Mouse (Mus musculus) c-Kit-positive CD71-negative TER-119-negative erythroid progenitor cells, embryonic 14.5 days (primary cell): ENCODE results near the gene Fam207a.

Source experiments
- DNase-seq: peaks from one replicate; pipeline ENCODE4 v3.0.0-alpha.2; 2013; ENCODE audit warnings: low read depth

Gene Fam207a

GRCm38 (mm10) chr10:77455251-77456010 lies 60.2 kb downstream of the Fam207a start:
- DNase-seq: no peak

- DNase-seq: no peak
These were observed 60.8 kb downstream of the Fam207a start for GRCm38 (mm10) chr10:77454795-77455194.

- DNase-seq: no peak
These were observed 63.8 kb downstream of the Fam207a start for GRCm38 (mm10) chr10:77451822-77452221.

DNA sequence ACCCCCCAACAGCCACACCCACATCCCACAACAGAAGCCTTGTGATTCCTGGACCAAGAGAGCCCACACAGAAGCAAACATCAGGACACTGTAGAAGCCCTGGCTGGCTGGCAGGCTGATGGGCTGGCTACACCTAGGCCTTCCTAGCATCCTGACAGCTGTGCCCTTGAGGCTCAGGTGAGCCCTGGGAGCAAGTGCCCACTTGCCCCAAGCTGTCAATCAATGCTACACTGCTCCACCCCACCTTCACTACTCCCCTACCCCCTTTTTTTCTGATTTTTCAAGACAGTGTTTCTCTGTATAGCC lies 65.5 kb downstream of the Fam207a start:
- no peak for DNase-seq

DNA sequence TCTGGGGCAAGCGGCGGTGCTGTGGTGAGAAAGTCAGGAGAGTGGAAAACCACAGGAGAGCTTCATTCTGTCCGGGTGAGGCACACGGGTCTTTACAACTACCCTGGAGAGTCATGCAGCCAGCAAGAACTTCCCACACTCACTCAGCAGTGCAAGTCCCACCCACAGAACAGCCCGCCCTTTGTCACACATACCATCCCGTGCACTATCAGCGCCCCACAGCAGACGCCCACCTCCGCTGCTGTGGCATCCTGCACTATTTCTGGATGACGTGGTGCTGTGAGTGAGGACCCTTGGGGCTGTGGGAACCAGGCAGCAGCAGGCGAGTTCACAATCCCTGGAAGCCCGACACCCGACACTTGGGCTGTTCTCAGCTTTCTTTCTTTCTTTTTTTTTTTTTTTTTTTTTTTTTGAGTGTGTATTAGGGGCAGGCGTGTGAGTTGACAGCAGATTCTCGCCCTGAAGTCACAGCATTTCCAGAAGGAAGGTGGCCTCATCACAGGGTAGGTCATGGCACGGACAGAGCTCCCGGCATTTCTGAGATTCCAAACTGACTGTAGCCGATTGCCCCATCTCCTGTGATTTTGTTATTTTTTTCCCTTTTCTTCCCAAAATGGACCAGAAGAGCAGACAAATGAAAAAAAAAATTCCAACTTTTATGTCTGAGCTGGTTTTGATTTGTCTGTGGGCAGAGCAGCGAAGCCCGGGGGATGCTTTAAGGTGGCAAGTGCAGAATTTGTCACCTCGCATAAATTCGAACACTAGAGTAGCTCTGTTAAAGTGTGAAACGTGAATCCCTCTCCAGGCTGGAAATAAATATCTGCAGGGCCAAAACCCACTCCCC lies 66.0 kb downstream of the Fam207a start:
- DNase-seq: peak; percentile 17

GRCm38 (mm10) chr10:77448698-77449247 lies 66.8 kb downstream of the Fam207a start:
- no peak for DNase-seq

GRCm38 (mm10) chr10:77448209-77448608 lies 67.4 kb downstream of the Fam207a start:
- no peak for DNase-seq

- DNase-seq: no peak
These were observed 67.8 kb downstream of the Fam207a start for GRCm38 (mm10) chr10:77447755-77448154.

DNA sequence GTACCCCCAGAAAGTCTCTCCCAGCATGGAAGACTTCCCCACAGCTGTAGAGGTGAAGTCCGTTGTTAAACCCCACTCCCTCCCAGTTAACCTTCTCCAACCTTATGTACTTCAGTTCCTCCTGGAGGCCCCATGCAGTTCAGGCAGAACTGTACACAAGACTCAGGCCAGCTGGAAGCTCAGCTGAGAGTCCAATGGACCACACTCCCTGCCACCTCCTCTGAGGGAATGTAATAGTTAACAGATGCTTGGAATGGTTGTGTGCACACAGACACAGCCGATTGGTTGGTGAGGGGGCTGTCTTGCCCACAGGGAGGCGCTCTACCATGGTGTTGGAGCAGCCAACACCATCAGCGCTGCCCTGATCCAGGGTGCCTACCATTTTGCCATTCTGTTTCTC lies 73.3 kb downstream of the Fam207a start:
- no peak for DNase-seq

GRCm38 (mm10) chr10:77441812-77442211 lies 73.8 kb downstream of the Fam207a start:
- DNase-seq: no peak

DNA sequence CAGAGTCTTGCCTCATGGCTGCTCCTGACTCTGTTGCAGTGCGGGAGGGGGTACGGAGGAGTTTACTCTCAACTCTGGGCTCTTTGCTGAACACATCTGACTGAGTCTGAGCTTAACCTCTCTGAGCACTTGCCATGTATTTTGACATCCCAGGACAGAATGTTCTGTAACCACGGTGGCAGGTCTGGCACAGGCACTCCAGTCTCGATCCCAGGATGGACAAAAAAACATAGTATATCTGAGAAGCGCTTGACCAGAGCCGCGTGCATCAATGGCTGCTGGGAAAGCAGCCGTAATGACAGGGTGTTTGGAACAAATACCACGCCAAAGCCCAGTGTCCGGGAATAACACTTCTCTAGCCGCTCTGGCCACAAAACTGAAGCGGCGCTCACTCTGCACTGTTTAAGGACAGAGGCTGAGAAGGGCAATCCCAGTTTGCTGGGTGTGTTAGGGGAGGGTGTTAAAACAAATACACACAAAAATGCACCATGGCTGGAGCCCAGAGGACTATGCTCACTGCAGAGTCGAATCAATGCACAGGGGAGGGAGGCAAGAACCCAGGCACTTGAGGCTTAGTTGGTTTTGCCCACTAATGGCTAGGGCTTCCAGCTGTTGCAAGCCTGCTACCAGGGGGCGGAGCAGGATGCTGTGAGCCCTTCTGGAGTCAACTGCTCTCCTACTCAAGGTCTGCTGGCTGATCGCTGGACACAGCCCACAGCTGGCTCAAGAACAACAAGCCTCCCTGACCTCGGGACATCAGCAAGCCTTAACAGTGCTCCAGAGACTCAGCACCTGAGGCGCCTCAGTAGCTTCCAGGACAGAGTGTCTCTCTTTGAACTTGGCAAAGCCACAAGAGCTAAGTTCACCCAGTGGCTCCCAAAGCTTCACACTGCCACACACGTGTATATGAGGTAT lies 74.5 kb downstream of the Fam207a start:
- no peak for DNase-seq

GRCm38 (mm10) chr10:77440286-77440685 lies 75.3 kb downstream of the Fam207a start:
- no peak for DNase-seq

- no peak for DNase-seq
These were observed 76.6 kb downstream of the Fam207a start for GRCm38 (mm10) chr10:77439026-77439425.

DNA sequence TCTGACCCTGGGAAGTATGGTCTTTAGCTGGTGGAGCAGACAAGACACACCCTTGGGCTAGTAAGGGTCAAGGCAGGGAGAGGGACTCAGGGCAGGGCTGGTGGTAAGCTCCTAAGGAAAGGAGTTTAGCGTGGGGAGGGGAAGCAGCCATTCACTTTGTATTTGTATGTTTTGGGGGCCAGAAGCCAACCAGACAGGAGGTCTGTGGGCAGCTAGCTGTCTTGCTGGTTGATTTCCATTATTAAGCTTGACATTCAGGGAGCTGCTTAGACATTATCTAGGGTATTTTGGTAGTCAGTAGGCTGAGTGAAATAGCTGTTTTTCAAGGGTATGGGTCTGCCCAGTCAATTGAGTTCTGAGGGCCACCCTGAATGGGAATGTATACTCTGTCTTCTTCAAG lies 77.6 kb downstream of the Fam207a start:
- DNase-seq: no peak
